Mouse (Mus musculus) forebrain, postnatal 0 days (tissue): ENCODE measurements around the gene Thrap3. TPM values are rescaled to one million over a fixed set of nuclear protein-coding genes. Genes with fewer than 3 reads are reported as not detected.

Experiments used
- ATAC-seq: fragments of 200-750 bp; cut with Nextera tagmentation; 2 replicates; pipeline ENCODE4 v1.8.0; 2017; ENCODE audit warnings: mild to moderate bottlenecking, moderate library complexity
- DNase-seq: peaks from one replicate; pipeline ENCODE4 v3.0.0-alpha.2; 2015
- H3K27ac ChIP-seq: fragments of 300-500 bp; sonication (generic); 2 replicates; pipeline ENCODE4 v1.5.1; 2014; ENCODE audit warnings: low read depth, mild to moderate bottlenecking, antibody characterized with exemption, low read length, moderate library complexity, mixed read lengths
- H3K27me3 ChIP-seq: fragments of 300-500 bp; sonication (generic); 2 replicates; pipeline ENCODE4 v1.6.1; 2014; ENCODE audit warnings: mild to moderate bottlenecking, low read length, mixed read lengths; ENCODE audit not compliant: insufficient read depth
- H3K36me3 ChIP-seq: fragments of 300-500 bp; sonication (generic); 2 replicates; pipeline ENCODE4 v1.6.1; 2014; ENCODE audit warnings: mild to moderate bottlenecking, moderate library complexity; ENCODE audit not compliant: insufficient read depth
- H3K4me1 ChIP-seq: fragments of 300-500 bp; sonication (generic); 2 replicates; pipeline ENCODE4 v1.6.1; 2014; ENCODE audit warnings: antibody characterized with exemption; ENCODE audit not compliant: insufficient read depth
- H3K4me2 ChIP-seq: fragments of 300-500 bp; sonication (generic); 2 replicates; pipeline ENCODE4 v1.6.1; 2014; ENCODE audit warnings: low read depth, mild to moderate bottlenecking, moderate library complexity
- H3K4me3 ChIP-seq: fragments of 300-500 bp; sonication (generic); 2 replicates; pipeline ENCODE4 v1.5.1; 2014; ENCODE audit warnings: low read depth, low read length, mixed read lengths
- H3K9ac ChIP-seq: fragments of 300-500 bp; sonication (generic); 2 replicates; pipeline ENCODE4 v1.6.1; 2014; ENCODE audit warnings: mild to moderate bottlenecking
- H3K9me3 ChIP-seq: fragments of 300-500 bp; sonication (generic); 2 replicates; pipeline ENCODE4 v1.6.1; 2016; ENCODE audit warnings: low read length
- CTCF ChIP-seq: sonication (generic); IDR thresholded peaks from 2 replicates; pipeline ENCODE4 v1.5.1; 2016; ENCODE audit warnings: antibody characterized with exemption, control low read depth, low read depth
- WGBS: fragments of 180-500 bp; shearing (Covaris S2); extraction: QIAGEN DNeasy Blood & Tissue Kit; methylation state at CpG from one replicate; pipeline ENCODE4 v1.1.7; 2014; 5-methylcytosine and 5-hydroxymethylcytosine counted together
- polyA plus RNA-seq: library from polyadenylated mRNA; unstranded; fragments of >200 nt; fragmentation: Nextera tagmentation; extraction: Ambion mirVana; gene quantifications from 2 replicates; pipeline ENCODE4 v1.2.1, GENCODE M21; 2015
- total RNA-seq: library from RNA; depleted of rRNA; stranded (reverse); fragments of >200 nt; gene quantifications from 2 replicates; pipeline ENCODE4 v1.2.3, GENCODE M21; 2014

Gene Thrap3
- total and polyA plus RNA-seq, 2 experiments from 2014 or later = 111 to 165 TPM

GRCm38 (mm10) chr4:126163685-126164084 is 38.9 kb downstream of the Thrap3 start:
- no peak overlapping the region for H3K4me2 ChIP-seq
- no peak for TF ChIP-seq CTCF
- no peak for ATAC-seq
- 72% methylated on average over 4 of the region's 4 CpGs for WGBS
- H3K4me1 ChIP-seq = peaks cover 8% of the 10 kb centered on the region; the same call in 1 of the 2 replicates
- peaks cover 28% of the 10 kb centered on the region for H3K36me3 ChIP-seq
- H3K4me3 ChIP-seq = no peak overlapping the region
- H3K27ac ChIP-seq = no peak overlapping the region
- DNase-seq = no peak
- H3K9ac ChIP-seq = no peak overlapping the region
- H3K9me3 ChIP-seq = no peaks in the 10 kb centered on the region
- H3K27me3 ChIP-seq = no peaks in the 10 kb centered on the region

DNA sequence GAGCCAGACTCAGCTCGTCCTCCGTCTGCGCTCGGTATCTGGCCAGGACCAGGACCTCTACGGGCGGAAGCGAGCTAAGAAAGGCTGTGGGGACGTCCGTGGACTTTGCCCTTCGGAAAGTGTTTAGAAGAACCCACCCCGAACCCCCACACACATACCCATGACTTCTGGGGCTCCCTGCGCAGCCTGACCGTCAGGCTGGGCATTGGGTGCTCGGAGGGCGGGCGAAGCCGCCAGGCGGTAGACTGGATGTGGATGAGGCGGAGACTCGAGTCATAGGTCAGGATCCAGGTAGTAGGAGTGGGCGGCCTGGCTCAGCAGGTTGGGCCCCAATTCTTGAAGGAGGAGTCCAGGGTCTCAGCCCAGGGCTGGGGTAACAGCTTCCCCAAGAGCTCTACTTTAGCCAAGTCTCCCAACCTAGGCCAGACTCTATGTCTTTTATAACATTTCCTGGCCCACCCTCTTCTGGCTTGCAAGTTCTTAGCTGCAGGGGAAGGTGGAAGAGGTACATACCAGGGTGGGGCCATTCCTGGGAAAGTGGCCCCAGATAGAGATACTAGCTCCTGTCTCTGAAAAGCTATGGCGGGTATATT is 39.4 kb downstream of the Thrap3 start, which contains the start of gene Sh3d21:
TSS of gene Sh3d21 (minus strand) at position 425 of the 593 bp plus-strand sequence.
- ATAC-seq = no peak; the same call in 1 of the 2 replicates
- peak within 1 kb of the TSS; percentile 69 for H3K9ac ChIP-seq
- H3K4me2 ChIP-seq = peak within 1 kb of the TSS; percentile 99
- peak within 1 kb of the TSS; percentile 57 for H3K4me3 ChIP-seq
- H3K27me3 ChIP-seq = no peaks in the 10 kb centered on the region
- no peaks in the 10 kb centered on the region for H3K9me3 ChIP-seq
- H3K36me3 ChIP-seq = peaks cover 23% of the 10 kb centered on the region
- H3K27ac ChIP-seq = no peak within 1 kb of the TSS
- peak; percentile 12 for DNase-seq
- no peak for TF ChIP-seq CTCF
- 9% methylated on average over 22 of the region's 22 CpGs for WGBS
- peaks cover 8% of the 10 kb centered on the region; the same call in 1 of the 2 replicates for H3K4me1 ChIP-seq

DNA sequence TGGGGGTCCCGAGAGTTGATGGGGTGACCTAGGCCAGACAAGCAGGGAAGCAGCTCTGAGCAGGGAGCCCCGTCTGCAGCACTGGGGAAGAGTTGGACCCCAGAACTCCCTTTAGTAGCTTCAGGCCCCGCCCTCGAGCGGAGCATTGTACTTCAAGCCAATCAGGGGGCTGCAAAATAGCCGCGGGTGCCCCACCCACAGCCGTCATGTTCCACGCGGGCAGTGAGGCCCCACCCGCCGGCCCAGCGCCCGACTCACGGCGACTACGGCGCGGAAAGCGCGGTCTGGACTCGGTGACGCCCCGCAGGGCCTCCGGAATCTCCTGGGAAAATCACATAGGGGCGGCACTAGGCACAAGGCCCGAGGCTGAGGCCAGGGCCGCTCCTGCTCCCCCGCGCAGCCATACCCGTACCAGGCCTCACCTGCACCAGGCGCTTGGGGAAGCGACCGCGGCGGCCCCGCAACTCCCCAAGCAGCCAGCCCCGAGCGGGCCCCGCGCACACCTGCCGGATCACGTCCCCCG is 40.0 kb downstream of the Thrap3 start:
- H3K4me1 ChIP-seq = peaks cover 8% of the 10 kb centered on the region; the same call in 1 of the 2 replicates
- peak overlapping the region; percentile 99 for H3K4me2 ChIP-seq
- H3K4me3 ChIP-seq = peak overlapping the region; percentile 57
- DNase-seq = peak; percentile 86
- no peaks in the 10 kb centered on the region for H3K9me3 ChIP-seq
- H3K27me3 ChIP-seq = no peaks in the 10 kb centered on the region
- no peak overlapping the region for H3K27ac ChIP-seq
- peaks cover 19% of the 10 kb centered on the region for H3K36me3 ChIP-seq
- WGBS = under 1% methylated on average over 44 of the region's 44 CpGs
- H3K9ac ChIP-seq = peak overlapping the region; percentile 69
- no peak for TF ChIP-seq CTCF
- ATAC-seq = peak; percentile 97

- Histone ChIP-seq H3K27me3 (no peaks in the 10 kb centered on the region), H3K4me3 (peak overlapping the region; percentile 57), H3K9me3 (no peaks in the 10 kb centered on the region), H3K4me1 (peaks cover 8% of the 10 kb centered on the region; the same call in 1 of the 2 replicates), H3K9ac (no peak overlapping the region), H3K36me3 (peaks cover 16% of the 10 kb centered on the region), H3K4me2 (peak overlapping the region; percentile 99), H3K27ac (no peak overlapping the region)
- 70% methylated on average over 9 of the region's 9 CpGs for WGBS
- ATAC-seq = no peak
- no peak for TF ChIP-seq CTCF
- no peak for DNase-seq
Observed at GRCm38 (mm10) chr4:126161986-126162385, 40.6 kb downstream of the Thrap3 start.

GRCm38 (mm10) chr4:126161456-126161855 is 41.1 kb downstream of the Thrap3 start:
- Histone ChIP-seq H3K4me1 (peaks cover 8% of the 10 kb centered on the region; the same call in 1 of the 2 replicates), H3K36me3 (peaks cover 10% of the 10 kb centered on the region), H3K4me3 (no peak overlapping the region), H3K27ac (no peak overlapping the region), H3K9ac (no peak overlapping the region), H3K9me3 (no peaks in the 10 kb centered on the region), H3K27me3 (no peaks in the 10 kb centered on the region), H3K4me2 (no peak overlapping the region)
- 93% methylated on average over 6 of the region's 6 CpGs for WGBS
- no peak for ATAC-seq
- DNase-seq = no peak
- TF ChIP-seq CTCF = no peak

DNA sequence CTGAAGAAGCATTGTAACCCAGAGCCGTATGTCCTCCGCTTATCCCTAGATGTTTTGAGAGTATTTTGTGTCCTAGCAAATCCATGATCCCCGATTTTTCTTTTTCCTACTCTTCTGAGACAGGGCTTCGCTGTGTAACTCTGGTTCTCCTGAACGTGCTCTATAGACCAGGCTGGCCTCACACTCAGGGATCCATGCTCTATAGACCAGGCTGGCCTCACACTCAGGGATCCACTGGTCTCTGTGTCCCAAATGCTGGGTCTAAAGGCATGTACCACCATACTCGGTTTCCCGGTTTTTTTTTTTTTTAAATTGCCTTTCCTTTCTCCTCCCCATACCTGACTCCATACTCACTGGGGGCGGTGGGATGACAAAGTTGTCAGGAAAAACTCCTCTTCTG is 41.6 kb downstream of the Thrap3 start:
- H3K4me1 ChIP-seq = peaks cover 8% of the 10 kb centered on the region; the same call in 1 of the 2 replicates
- TF ChIP-seq CTCF = no peak
- no peaks in the 10 kb centered on the region for H3K27me3 ChIP-seq
- H3K27ac ChIP-seq = no peak overlapping the region
- no peak for ATAC-seq
- H3K4me3 ChIP-seq = no peak overlapping the region
- H3K4me2 ChIP-seq = no peak overlapping the region
- 92% methylated on average over 8 of the region's 8 CpGs for WGBS
- peaks cover 6% of the 10 kb centered on the region for H3K36me3 ChIP-seq
- H3K9ac ChIP-seq = no peak overlapping the region
- H3K9me3 ChIP-seq = no peaks in the 10 kb centered on the region
- no peak for DNase-seq

DNA sequence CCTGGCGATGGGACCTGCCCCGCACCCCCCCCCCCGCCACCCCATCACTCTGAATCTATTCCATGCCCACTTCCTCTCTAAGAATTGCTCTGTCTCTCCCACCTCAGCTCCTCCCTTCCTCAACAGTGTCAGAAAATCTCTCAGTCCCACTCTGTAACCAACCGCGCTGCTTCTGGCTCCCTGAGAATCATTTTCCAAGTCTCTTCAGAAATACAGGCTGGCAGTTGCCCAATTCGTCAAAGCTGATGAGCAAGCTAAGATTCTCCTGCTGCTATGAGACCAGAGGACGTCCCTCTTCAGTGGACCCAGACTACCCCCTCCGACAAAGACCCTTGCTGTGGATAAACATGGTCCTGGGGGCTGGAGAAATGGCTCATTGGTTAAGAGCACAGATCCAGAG is 43.1 kb downstream of the Thrap3 start:
- no peak overlapping the region for H3K9ac ChIP-seq
- WGBS = 67% methylated on average over 8 of the region's 8 CpGs
- DNase-seq (peak; percentile 21), ATAC-seq (no peak)
- no peaks in the 10 kb centered on the region for H3K9me3 ChIP-seq
- no peak overlapping the region for H3K4me2 ChIP-seq
- no peak overlapping the region for H3K4me3 ChIP-seq
- no peaks in the 10 kb centered on the region for H3K27me3 ChIP-seq
- H3K4me1 ChIP-seq = peaks cover 8% of the 10 kb centered on the region; the same call in 1 of the 2 replicates
- TF ChIP-seq CTCF = no peak
- H3K27ac ChIP-seq = no peak overlapping the region
- H3K36me3 ChIP-seq = no peaks in the 10 kb centered on the region
